Mouse (Mus musculus) megakaryocyte, embryonic 14.5 days (primary cell): ENCODE data around the gene Rnpepl1. TPM values are rescaled to one million over a fixed set of nuclear protein-coding genes. Genes with fewer than 3 reads are reported as not detected.

Source experiments
- H3K27me3 ChIP-seq: replicated peaks from 2 replicates; pipeline ENCODE3; 2012; ENCODE audit warnings: inconsistent platforms
- H3K36me3 ChIP-seq: replicated peaks from 2 replicates; pipeline ENCODE3; 2012; ENCODE audit warnings: low read length, inconsistent platforms, mixed read lengths
- H3K4me1 ChIP-seq: 2 replicates; pipeline ENCODE4 v1.6.1; 2012; ENCODE audit warnings: inconsistent platforms
- H3K4me3 ChIP-seq: replicated peaks from 2 replicates; pipeline ENCODE3; 2012; ENCODE audit warnings: moderate library complexity, mild to moderate bottlenecking, inconsistent platforms
- H3K9me3 ChIP-seq: 2 replicates; pipeline ENCODE4 v1.6.1; 2012; ENCODE audit warnings: inconsistent platforms
- FLI1 ChIP-seq: IDR thresholded peaks from 2 replicates; pipeline ENCODE4 v1.6.1; 2012; ENCODE audit warnings: low read length, inconsistent platforms, mixed read lengths
- GATA1 ChIP-seq: IDR thresholded peaks from 3 replicates; pipeline ENCODE4 v1.6.1; 2012; ENCODE audit warnings: mixed read lengths, low read length, inconsistent platforms, borderline replicate concordance
- polyA plus RNA-seq: library from polyadenylated mRNA; stranded (reverse); fragments of >175 nt; gene quantifications from 2 replicates; pipeline ENCODE4 v1.2.3, GENCODE M21; 2012; ENCODE audit warnings: low replicate concordance; ENCODE audit not compliant: insufficient read depth

Gene Rnpepl1
- 94.2 and 172 TPM in 2 replicates for polyA plus RNA-seq

DNA sequence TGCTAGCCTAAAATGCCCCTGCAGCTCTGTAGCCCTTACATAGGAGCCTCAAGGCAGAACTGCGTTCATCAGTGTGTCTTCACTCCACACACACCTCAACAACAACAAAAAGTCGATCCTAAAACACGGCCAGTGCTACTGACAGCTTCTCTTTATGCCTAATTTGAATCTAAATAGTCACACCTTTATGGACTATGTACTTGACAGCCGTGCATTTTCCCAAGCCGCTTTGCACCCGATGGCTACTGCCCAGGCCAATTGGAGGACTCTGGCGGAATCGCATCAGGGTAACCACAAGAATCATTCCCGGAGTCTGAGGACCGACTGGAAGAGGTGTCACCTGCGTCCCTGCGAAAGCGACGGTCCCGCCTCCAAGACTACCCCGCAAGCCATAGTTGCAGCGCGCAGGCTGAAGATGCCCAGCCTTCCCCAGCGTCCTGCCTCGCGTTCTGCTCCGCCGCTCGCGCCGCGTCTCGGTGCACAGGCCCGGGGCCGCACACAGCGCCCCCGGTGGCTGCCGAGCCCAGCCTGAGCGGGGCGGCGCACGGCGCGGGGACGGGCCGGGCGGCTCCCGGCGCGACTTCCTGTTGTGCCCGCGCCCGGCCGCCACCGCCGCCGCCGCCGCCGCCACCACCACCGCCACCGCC, at the start of gene Rnpepl1:
Rnpepl1 (plus strand) TSS at position 545 of the 647 bp plus-strand sequence.
- Histone ChIP-seq H3K27me3 (peaks cover 3% of the 10 kb centered on the region), H3K4me3 (peak within 1 kb of the TSS; percentile 95), H3K4me1 (peaks cover 67% of the 10 kb centered on the region), H3K9me3 (peaks cover 3% of the 10 kb centered on the region; the same call in 1 of the 2 replicates), H3K36me3 (peaks cover 29% of the 10 kb centered on the region)
- TF ChIP-seq GATA1: no peak
- no peak for TF ChIP-seq FLI1

DNA sequence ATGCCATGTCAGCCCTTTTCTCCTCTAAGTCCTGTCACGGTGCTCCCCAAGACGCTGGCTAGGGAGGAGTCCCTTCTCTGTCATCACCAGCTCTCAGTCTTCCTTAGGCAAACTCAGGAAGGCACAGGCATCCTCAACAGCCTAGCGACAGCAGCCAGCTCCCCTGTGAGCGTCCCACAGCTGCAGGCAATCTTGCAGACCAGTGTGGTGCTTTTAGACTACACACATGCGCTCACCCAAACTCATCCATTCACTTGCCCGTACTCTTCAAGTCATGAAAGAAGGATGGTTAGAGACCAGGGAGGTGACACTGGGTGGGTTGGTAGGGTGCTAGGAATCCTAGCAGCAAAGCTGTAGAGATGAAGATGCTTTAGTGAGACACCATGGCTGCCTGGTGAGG, 49.1 kb upstream of the Rnpepl1 start:
- H3K27me3 ChIP-seq: peaks cover 60% of the 10 kb centered on the region
- TF ChIP-seq FLI1 (no peak), GATA1 (no peak)
- no peaks in the 10 kb centered on the region for H3K36me3 ChIP-seq
- no peak overlapping the region for H3K4me3 ChIP-seq
- no peaks in the 10 kb centered on the region for H3K4me1 ChIP-seq
- no peaks in the 10 kb centered on the region for H3K9me3 ChIP-seq

DNA sequence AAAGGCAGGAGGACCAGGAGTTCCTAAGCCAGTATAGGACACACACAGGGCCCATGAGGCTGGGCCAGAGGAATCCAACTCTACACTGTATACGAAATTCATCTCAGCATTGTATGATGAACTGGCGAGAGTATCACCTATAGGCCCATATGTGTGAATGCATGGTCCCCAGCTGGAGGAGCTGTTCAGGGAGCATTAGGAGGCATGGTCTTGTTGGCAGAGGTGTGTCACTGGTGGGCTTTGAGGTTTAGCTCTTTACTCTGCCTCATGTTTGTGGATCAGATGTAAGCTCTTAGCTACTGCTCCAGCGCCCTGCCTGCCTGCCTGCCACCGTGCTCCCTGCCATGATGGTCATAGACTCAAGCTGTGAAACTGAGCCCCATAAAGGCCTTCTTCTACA, 47.3 kb upstream of the Rnpepl1 start:
- Histone ChIP-seq H3K4me1 (peaks cover 12% of the 10 kb centered on the region), H3K9me3 (peaks cover 3% of the 10 kb centered on the region; the same call in 1 of the 2 replicates), H3K4me3 (no peak overlapping the region), H3K36me3 (no peaks in the 10 kb centered on the region), H3K27me3 (peaks cover 69% of the 10 kb centered on the region)
- TF ChIP-seq GATA1 (no peak), FLI1 (no peak)

DNA sequence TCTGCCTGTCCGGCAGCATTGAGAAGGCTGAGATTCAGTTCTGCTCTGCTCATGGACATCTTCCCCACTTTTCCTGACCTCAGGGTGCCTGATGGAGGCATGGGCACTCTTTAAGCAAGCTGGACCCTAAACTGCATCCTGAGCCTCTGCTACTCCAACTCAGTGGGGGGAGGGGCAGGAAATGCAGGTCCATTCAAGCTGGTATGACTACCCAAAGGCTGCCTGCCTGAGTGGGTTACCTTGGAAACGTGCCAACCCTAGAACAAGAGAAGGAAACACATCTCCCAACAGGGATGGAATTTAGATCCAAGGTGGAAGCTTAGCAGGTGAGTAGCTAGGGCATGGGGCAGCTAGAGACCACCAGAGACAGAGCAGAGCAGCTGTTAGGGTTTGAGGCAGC, 44.4 kb upstream of the Rnpepl1 start:
- no peak for TF ChIP-seq GATA1
- TF ChIP-seq FLI1: no peak
- no peak overlapping the region for H3K4me3 ChIP-seq
- no peaks in the 10 kb centered on the region for H3K36me3 ChIP-seq
- H3K9me3 ChIP-seq: peaks cover 4% of the 10 kb centered on the region; the same call in 1 of the 2 replicates
- peaks cover 12% of the 10 kb centered on the region for H3K4me1 ChIP-seq
- H3K27me3 ChIP-seq: peaks cover 71% of the 10 kb centered on the region

DNA sequence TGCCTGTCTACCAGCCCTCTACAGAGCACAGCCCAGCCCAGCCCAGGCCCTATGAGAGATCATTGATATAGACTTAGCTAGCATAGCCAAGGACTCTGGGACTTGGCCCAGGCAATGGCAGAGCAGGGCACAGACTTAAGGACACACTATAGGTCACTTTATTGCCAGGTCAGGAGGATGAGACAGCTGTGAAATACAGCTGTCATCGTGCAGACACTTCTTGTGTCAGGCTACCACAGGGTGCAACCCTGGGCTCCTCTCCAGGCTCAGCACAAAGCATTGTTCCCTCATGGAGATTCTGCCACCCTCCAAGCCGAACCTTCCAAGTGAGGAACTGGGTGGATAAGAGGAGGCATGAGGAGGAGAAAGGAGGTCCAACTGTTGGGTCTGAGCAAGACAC, 40.6 kb upstream of the Rnpepl1 start:
- H3K36me3 ChIP-seq: no peaks in the 10 kb centered on the region
- H3K9me3 ChIP-seq: peaks cover 9% of the 10 kb centered on the region
- H3K27me3 ChIP-seq: peaks cover 79% of the 10 kb centered on the region
- peaks cover 12% of the 10 kb centered on the region for H3K4me1 ChIP-seq
- no peak overlapping the region for H3K4me3 ChIP-seq
- no peak for TF ChIP-seq GATA1
- TF ChIP-seq FLI1: no peak

DNA sequence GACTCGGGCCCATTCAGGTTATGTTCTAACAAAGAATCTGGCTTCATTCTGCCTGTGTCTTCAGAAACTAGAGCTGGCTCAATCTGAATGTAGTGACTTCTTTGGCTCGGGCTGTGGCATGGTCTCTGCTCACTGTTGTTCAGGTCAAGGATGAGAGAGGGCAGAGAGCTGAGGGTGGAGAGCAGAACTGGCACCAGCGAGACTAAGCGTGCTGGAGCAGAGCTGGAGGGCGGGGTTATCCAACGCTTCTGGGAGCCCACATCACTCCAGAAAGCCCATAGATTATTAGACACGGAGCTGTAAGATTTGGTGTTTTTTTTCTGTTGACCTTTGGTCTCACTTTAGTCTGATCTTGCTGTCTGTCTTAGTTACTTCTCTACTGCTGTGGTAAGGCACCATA, 37.9 kb upstream of the Rnpepl1 start:
- Histone ChIP-seq H3K4me3 (no peak overlapping the region), H3K27me3 (peaks cover 79% of the 10 kb centered on the region), H3K9me3 (peaks cover 9% of the 10 kb centered on the region), H3K36me3 (no peaks in the 10 kb centered on the region), H3K4me1 (peaks cover 6% of the 10 kb centered on the region)
- TF ChIP-seq GATA1: no peak
- TF ChIP-seq FLI1: no peak

DNA sequence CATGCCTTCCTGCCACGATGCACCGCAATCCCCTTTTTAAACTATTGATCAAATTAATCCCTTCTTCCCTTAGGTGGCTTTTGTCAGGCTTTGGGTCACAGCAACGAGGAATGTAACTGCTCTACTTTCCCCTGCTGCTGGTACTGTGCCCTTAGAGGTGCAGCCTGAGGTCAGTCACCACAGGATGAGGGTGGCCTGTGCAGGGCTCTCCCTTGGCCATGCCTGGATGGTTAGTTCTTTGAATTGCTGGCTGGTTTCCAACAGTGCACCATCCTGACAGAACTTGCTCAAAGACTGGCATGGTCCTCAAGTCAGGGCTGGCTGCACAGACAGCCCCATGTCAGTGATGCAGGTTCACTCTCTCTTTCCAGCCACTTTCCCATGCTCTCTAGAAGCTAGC, 36.6 kb upstream of the Rnpepl1 start:
- Histone ChIP-seq H3K4me3 (no peak overlapping the region), H3K4me1 (no peaks in the 10 kb centered on the region), H3K27me3 (peaks cover 80% of the 10 kb centered on the region), H3K36me3 (no peaks in the 10 kb centered on the region), H3K9me3 (peaks cover 5% of the 10 kb centered on the region; the same call in 1 of the 2 replicates)
- no peak for TF ChIP-seq FLI1
- no peak for TF ChIP-seq GATA1

DNA sequence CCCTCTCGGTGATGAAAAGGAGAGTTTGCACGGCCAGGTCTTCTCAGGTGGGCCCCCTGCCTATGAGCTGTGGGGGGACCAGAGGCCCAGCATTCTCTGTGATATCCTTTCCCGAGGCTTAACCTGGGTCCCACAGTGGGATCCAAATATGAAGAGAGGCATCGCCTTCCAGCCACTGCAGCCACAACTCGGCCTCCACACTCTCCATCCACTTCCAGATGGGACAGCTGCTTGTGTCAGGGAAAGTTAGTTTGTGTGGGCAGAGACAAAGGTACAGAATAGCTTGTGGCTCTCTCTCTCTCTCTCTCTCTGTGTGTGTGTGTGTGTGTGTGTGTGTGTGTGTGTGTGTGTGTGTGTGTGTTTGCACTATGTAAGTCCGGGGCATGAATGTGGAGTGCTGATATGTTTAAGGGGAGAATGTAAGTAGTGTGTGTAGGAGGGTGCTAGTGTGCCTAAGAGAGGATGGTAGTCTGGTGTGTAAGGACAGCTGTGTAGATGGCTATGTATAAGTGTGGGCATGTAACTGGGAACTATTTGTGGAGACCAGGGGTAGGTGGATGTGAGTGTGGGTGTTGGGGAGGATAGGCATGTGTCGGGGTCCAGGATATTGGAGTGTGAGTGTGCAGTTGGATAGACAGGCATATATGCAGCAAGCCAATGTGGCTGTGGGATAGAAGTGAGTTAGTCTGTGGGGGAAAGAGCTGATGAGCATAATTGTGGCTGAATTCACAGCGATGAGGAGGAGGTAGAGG, 35.0 kb upstream of the Rnpepl1 start:
- no peaks in the 10 kb centered on the region for H3K4me1 ChIP-seq
- TF ChIP-seq FLI1: no peak
- TF ChIP-seq GATA1: no peak
- peaks cover 77% of the 10 kb centered on the region for H3K27me3 ChIP-seq
- H3K4me3 ChIP-seq: no peak overlapping the region
- peaks cover 5% of the 10 kb centered on the region; the same call in 1 of the 2 replicates for H3K9me3 ChIP-seq
- no peaks in the 10 kb centered on the region for H3K36me3 ChIP-seq

GRCm38 (mm10) chr1:92877431-92877978, 33.1 kb upstream of the Rnpepl1 start:
- Histone ChIP-seq H3K36me3 (no peaks in the 10 kb centered on the region), H3K27me3 (peaks cover 78% of the 10 kb centered on the region), H3K9me3 (peaks cover 5% of the 10 kb centered on the region; the same call in 1 of the 2 replicates), H3K4me1 (no peaks in the 10 kb centered on the region; the same call in 1 of the 2 replicates), H3K4me3 (no peak overlapping the region)
- TF ChIP-seq FLI1 (no peak), GATA1 (no peak)
